Mouse (Mus musculus): Measurements from ENCODE around the gene Etv4. TPM values are rescaled to one million over a fixed set of nuclear protein-coding genes. Genes with fewer than 3 reads are reported as not detected.

Etv4 gene
- polyA plus RNA-seq, 1 experiment, result 17.3 TPM

DNA sequence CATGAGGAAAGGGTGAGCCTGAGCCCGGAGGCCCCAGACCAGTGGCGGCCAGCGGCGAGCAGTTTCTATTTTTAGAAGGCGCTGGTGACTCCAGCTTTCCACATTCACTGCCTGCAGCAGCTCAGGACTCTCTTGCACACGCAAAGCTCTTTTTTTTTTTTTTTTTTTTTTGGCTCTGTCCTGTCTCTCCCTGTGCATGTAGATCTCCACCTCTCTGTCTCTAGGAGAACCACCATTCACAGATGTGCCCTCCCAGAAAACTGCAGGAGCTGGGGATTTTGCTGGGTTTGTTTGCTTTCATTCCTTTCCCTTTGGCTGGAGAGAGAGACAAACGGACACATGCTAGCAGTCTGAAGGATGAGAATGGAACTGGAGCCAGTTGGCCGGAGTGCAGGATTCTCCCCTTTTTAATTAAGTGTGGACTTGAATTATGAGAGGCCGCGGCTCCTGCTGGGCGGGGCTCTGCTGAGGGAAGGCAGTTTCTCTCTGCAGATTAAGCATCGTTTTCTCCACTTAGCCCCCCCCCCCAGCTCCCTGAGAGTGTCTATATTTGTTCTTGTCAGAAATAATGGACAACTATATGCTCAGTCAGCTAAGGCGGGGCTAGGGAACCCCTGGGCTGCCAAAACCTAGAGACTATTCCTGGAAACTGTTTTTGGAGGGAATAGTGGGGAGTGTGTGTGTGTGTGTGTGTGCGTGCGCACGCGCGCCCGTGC, 5.8 kb upstream of the Etv4 start:
- Histone ChIP-seq H3K4me1 (ENCODE audit: control insufficient read depth, insufficient read depth, low read length) (peaks cover 15% of the 10 kb centered on the region), H3K4me3 (ENCODE audit: insufficient read depth, low read length) (0 out of 2 replicates have a peak overlapping the region, but pooled peaks have one; percentile 3), H3K27ac (ENCODE audit: insufficient read depth, low read length) (peak overlapping the region; percentile 80)

DNA sequence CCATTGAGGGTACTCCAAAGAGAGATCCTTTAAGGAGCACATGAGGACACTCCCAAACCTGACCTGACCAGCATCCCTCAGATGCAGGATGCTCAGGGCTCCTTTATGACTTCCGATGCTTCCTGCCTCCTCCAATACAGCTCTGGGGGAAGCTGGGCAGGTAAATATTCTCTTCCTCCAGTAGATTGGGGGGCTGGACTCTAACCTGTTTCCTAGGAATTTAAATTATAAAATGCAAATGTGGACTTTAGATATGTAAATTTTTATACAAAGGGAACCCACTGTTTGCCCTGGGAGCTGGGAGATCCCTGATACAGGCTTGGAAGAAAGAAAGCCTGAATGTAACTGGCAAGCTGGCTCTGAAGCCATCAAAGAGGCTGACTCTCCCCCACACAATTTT, 2.3 kb upstream of the Etv4 start:
- H3K4me1 ChIP-seq (ENCODE audit: control insufficient read depth, insufficient read depth, low read length), result peaks cover 19% of the 10 kb centered on the region
- H3K4me3 ChIP-seq (ENCODE audit: insufficient read depth, low read length), result no peak overlapping the region
- no peak overlapping the region for H3K27ac ChIP-seq (ENCODE audit: insufficient read depth, low read length)
- TF ChIP-seq CTCF (IDR thresholded peaks at IDR 0.05; ENCODE audit: borderline replicate concordance, insufficient read depth, low read length), result no peak
- no peak for TF ChIP-seq POLR2A (IDR thresholded peaks at IDR 0.05; ENCODE audit: low read depth, low read length)

More for the DNA sequence above, 5.8 kb upstream of the Etv4 start:
- no peak for TF ChIP-seq CTCF (IDR thresholded peaks at IDR 0.05; ENCODE audit: borderline replicate concordance, insufficient read depth, low read length)
- TF ChIP-seq POLR2A (IDR thresholded peaks at IDR 0.05; ENCODE audit: low read depth, low read length), result no peak

DNA sequence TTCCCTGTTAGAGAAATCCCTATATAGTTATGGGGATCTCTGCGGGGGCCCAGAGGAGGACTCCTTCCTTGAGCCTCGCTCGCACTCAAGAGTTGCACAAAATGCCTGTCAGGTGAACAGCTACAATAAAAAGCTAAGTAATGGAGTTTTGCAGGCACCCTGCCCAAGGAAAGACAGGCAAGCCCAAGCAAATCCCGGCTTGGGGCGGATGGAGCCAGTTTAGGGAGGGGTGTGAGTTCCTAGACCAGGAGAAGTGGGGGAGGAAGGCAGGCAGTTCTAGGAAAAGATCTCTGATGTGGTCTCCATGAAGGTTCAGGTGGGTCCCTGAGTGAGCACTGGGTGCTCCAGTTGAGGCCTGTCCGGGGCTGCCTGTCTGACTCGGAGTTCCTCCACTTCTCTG, 1.5 kb upstream of the Etv4 start:
- Histone ChIP-seq H3K27ac (ENCODE audit: insufficient read depth, low read length) (no peak overlapping the region), H3K4me1 (ENCODE audit: control insufficient read depth, insufficient read depth, low read length) (peaks cover 15% of the 10 kb centered on the region), H3K4me3 (ENCODE audit: insufficient read depth, low read length) (no peak overlapping the region)
- TF ChIP-seq CTCF (IDR thresholded peaks at IDR 0.05; ENCODE audit: borderline replicate concordance, insufficient read depth, low read length) (no peak), POLR2A (IDR thresholded peaks at IDR 0.05; ENCODE audit: low read depth, low read length) (no peak)

DNA sequence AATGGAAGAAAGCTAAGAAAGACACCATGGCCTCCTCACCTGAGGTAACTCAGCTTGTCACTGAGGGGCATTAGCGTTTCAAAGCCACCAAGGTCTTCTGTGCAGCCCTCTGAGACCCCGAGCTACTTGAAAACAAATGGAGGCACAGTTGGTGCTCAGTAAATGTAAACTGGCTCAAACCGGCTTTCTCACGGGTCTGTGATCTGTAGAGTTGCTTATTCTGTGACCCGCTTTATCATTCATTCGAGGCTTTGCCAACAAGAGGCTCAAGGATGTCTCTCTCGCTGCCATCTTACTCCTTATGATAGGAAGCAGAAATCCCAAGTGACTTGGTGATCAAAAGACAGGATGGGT, 658 bp upstream of the Etv4 start:
- peaks cover 10% of the 10 kb centered on the region for H3K4me1 ChIP-seq (ENCODE audit: control insufficient read depth, insufficient read depth, low read length)
- no peak for TF ChIP-seq POLR2A (IDR thresholded peaks at IDR 0.05; ENCODE audit: low read depth, low read length)
- no peak overlapping the region for H3K27ac ChIP-seq (ENCODE audit: insufficient read depth, low read length)
- H3K4me3 ChIP-seq (ENCODE audit: insufficient read depth, low read length), result peak overlapping the region; percentile 44; the same call in 1 of the 2 replicates

DNA sequence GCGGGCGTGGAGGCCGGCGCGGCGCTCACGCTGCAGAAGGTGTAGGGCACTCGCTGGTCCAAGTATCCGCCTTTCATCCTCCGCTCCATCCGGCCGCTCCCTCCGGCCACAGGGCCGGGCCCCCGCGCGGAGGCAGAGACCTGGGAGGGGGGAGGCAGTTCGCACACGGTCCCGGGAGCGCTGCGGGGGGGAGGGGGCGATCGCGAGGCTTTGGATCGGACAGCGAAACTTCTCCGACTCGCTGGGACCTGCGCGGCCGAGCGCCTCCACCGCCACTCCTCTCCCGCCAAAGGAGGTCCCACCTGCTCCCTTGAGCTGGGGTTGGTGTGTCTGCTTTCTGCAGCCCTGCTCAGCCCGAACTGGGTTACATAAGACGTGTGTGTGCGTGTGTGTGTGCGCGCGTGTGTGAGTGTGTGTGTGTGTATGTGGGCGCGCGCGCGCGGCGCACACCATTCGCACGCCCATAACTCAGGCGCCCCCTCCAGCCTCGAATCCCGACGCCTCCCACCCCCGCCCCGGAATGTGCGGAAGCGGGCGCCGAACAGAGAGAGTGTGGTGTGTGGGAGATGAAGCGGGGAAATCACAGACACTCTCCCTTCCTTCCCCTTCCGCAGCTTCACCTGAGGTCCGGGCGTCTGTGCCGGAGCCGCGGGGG, 556 bp downstream of the Etv4 start:
- TF ChIP-seq CTCF (IDR thresholded peaks at IDR 0.05; ENCODE audit: borderline replicate concordance, insufficient read depth, low read length), result no peak
- TF ChIP-seq POLR2A (IDR thresholded peaks at IDR 0.05; ENCODE audit: low read depth, low read length), result no peak; the same call in 1 of the 2 replicates
- H3K4me1 ChIP-seq (ENCODE audit: control insufficient read depth, insufficient read depth, low read length), result 0 out of 2 replicates have a peak, but pooled peaks cover 4% of the 10 kb centered on the region
- peak overlapping the region; percentile 28; the same call in 1 of the 2 replicates for H3K27ac ChIP-seq (ENCODE audit: insufficient read depth, low read length)
- peak overlapping the region; percentile 46 for H3K4me3 ChIP-seq (ENCODE audit: insufficient read depth, low read length)

DNA sequence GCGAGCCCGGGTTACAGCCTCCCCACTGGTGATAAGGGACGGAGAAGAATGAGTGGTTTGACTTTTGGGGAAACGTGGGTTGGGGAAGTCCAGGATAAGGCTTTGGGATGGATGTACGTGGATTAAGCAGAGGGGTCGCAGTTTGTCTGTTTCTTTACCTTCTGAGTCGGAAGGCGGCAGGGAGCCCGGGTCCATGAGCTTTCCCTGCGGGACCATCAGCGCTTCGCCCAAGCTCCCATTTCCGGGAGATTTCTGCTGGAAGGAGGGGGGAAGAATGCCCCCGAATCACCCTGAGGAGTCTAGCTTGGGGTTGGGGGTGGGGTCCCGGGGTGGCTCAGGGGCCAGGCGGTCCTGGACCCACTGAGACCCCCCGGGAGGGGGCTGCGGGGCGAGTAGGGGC, 1.1 kb downstream of the Etv4 start:
- H3K4me1 ChIP-seq (ENCODE audit: control insufficient read depth, insufficient read depth, low read length), result 0 out of 2 replicates have a peak, but pooled peaks cover 4% of the 10 kb centered on the region
- TF ChIP-seq CTCF (IDR thresholded peaks at IDR 0.05; ENCODE audit: borderline replicate concordance, insufficient read depth, low read length) (no peak), POLR2A (IDR thresholded peaks at IDR 0.05; ENCODE audit: low read depth, low read length) (no peak)
- peak overlapping the region; percentile 39 for H3K27ac ChIP-seq (ENCODE audit: insufficient read depth, low read length)
- H3K4me3 ChIP-seq (ENCODE audit: insufficient read depth, low read length), result peak overlapping the region; percentile 73

DNA sequence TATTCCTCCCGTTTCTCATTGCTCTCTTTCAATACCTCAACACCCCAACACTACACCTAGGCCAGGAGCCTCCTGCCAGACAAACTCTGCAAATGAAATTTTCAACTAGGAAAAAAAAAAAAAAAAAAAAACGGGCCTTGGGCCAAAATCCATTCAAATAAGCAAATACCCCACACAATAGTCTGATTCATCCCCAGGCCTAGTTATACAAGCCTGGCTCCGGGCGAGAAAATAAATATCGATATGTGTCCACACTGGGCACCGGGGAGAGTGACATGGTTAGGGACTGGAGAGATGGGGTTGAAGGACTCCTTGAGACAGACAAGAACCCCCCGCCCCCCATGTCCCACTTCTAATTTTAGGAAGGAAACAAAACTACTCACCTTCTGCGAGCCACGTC, 1.6 kb downstream of the Etv4 start:
- 0 out of 2 replicates have a peak, but pooled peaks cover 4% of the 10 kb centered on the region for H3K4me1 ChIP-seq (ENCODE audit: control insufficient read depth, insufficient read depth, low read length)
- peak overlapping the region; percentile 39 for H3K27ac ChIP-seq (ENCODE audit: insufficient read depth, low read length)
- peak overlapping the region; percentile 73 for H3K4me3 ChIP-seq (ENCODE audit: insufficient read depth, low read length)
- TF ChIP-seq POLR2A (IDR thresholded peaks at IDR 0.05; ENCODE audit: low read depth, low read length) (no peak), CTCF (IDR thresholded peaks at IDR 0.05; ENCODE audit: borderline replicate concordance, insufficient read depth, low read length) (no peak)

DNA sequence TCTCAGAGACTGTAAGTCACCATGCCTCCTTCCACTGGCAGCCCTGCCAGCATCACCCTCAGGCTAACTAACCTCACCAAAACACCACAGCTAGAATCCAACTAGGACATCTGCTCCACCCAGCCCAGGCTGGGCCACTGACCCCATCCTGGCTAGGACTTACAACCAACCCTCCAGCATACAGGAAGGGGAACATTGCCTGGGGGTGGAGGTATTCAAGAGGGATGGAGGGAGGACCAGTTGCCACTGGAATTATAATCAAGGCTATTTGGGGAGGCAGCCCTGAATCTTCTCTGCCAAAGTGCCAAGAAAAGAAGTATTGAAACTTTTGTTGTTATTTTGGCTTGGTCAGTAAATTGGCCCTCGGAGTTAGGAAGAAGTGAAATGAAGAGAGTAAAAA, 2.0 kb downstream of the Etv4 start:
- H3K27ac ChIP-seq (ENCODE audit: insufficient read depth, low read length), result no peak overlapping the region
- TF ChIP-seq POLR2A (IDR thresholded peaks at IDR 0.05; ENCODE audit: low read depth, low read length) (no peak), CTCF (IDR thresholded peaks at IDR 0.05; ENCODE audit: borderline replicate concordance, insufficient read depth, low read length) (no peak)
- H3K4me3 ChIP-seq (ENCODE audit: insufficient read depth, low read length), result peak overlapping the region; percentile 6
- H3K4me1 ChIP-seq (ENCODE audit: control insufficient read depth, insufficient read depth, low read length), result 0 out of 2 replicates have a peak, but pooled peaks cover 4% of the 10 kb centered on the region

DNA sequence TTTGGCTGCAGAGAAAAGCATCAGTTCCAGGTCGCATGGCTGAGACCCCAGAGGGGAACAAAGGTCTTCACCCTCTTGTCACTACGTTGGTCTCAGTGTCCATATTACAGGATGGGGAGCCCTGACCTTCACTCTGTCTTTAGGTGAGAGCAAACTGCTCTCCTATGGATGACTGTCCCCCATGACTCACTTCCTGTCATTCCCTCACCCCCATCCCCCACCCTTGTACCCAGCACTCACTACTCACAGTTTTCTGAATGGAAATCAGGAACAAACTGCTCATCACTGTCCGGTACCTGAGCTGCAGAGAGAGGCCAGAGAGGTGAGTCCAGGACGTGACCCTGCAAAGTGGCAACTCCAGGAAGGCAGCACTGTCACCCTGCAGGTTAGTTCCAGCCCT, 8.3 kb downstream of the Etv4 start:
- TF ChIP-seq CTCF (IDR thresholded peaks at IDR 0.05; ENCODE audit: borderline replicate concordance, insufficient read depth, low read length), result no peak
- TF ChIP-seq POLR2A (IDR thresholded peaks at IDR 0.05; ENCODE audit: low read depth, low read length), result no peak
- Histone ChIP-seq H3K4me1 (ENCODE audit: control insufficient read depth, insufficient read depth, low read length) (peaks cover 10% of the 10 kb centered on the region), H3K4me3 (ENCODE audit: insufficient read depth, low read length) (no peak overlapping the region), H3K27ac (ENCODE audit: insufficient read depth, low read length) (no peak overlapping the region)

DNA sequence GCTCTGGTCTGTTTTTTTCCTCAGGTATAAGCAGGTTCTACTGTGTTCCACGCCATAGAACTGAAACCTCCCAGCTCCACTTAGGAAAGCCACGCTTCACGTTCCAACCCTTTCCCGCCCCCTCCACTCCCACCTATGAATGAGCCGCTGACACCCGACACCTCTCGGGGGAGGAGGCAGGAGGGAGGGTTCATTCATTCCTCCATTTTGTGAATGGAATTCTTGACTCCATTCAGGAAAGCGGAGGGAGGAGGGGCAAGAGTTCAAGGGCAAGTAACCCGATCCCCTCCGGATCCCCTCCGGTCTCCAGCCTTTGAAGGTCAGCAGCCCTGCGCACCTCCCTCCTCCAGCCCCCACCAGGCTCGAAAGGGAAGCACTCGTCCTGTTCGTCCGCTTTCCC, 12.7 kb downstream of the Etv4 start:
- 0 out of 2 replicates have a peak overlapping the region, but pooled peaks have one; percentile 11 for H3K4me3 ChIP-seq (ENCODE audit: insufficient read depth, low read length)
- H3K4me1 ChIP-seq (ENCODE audit: control insufficient read depth, insufficient read depth, low read length), result peaks cover 19% of the 10 kb centered on the region
- no peak overlapping the region for H3K27ac ChIP-seq (ENCODE audit: insufficient read depth, low read length)
- TF ChIP-seq CTCF (IDR thresholded peaks at IDR 0.05; ENCODE audit: borderline replicate concordance, insufficient read depth, low read length) (no peak), POLR2A (IDR thresholded peaks at IDR 0.05; ENCODE audit: low read depth, low read length) (0 out of 2 replicates have a peak, but pooled peaks have one; percentile 12)

All from embryonic fibroblast, embryonic 13.5 days (primary cell).